Mouse (Mus musculus) cortical plate, adult 2 months (tissue): ENCODE data around the gene Fgf14.

Source experiments
- CTCF ChIP-seq: fragments of 200-500 bp; IDR thresholded peaks from 2 replicates; pipeline ENCODE4 v1.5.1; 2011; ENCODE audit warnings: mild to moderate bottlenecking, control low read depth, low read length; ENCODE audit not compliant: insufficient read depth; ENCODE audit errors: extremely low read depth
- POLR2A ChIP-seq: fragments of 200-500 bp; IDR thresholded peaks from 2 replicates; pipeline ENCODE4 v1.6.1; 2011; ENCODE audit warnings: mild to moderate bottlenecking, low read length, control low read depth; ENCODE audit not compliant: insufficient read depth; ENCODE audit errors: extremely low read depth

DNA sequence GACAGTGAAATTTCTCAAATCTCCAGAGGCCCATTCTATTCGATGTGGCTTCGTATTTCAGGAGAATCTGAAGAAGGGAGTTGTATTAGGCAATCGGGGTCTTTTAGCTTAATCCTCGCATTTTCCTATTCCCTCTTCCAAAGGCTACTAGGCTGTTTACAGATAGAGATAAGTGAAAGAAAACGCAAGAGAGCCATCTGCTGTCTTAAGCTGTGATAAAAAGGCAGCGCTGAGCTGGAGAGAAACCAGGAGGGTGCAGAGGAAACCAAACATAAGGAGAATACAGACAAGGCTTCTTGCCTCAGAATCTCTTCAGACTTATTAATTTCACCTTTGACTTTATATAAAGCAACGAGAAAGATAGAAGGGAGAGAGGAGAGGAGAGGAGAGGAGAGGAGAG, 481.1 kb downstream of the Fgf14 start:
- TF ChIP-seq CTCF (peak; percentile 46), POLR2A (no peak)
